Mouse (Mus musculus): ENCODE measurements around the gene Dlg3. TPM values are rescaled to one million over a fixed set of nuclear protein-coding genes. Genes with fewer than 3 reads are reported as not detected.
A peak's percentile ranks its signal among the peaks of the same experiment; 100 is the strongest.

Dlg3 gene
- polyA plus RNA-seq, 1 experiment from 2014 or later = 4.9 TPM

DNA sequence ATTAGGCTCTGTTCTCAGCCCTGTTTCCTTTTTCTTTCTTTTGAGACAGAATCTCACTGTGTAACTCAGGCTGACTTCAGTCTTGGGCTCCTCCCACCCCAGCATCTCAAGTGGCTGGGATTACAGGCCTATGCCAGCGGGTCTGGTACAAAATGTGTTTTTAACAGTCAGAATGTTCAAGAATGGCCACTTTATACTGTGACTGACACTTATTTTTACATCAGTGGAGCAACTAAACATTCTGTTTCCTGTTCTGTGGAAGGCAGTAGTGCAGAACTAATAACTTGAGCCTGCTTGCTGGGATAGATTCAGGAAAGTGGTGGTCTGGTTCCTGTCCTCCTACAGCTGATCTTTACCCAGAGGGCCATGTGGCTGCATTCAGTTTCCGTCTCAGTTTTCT, 33.1 kb downstream of the Dlg3 start:
- H3K4me3 ChIP-seq = no peak overlapping the region
- no peak overlapping the region for H3K9ac ChIP-seq
- WGBS = 32% methylated on average over 2 of the region's 2 CpGs
- no peak overlapping the region for H3K4me2 ChIP-seq (replicated peaks)
- H3K27ac ChIP-seq = peak overlapping the region; percentile 22; the same call in 1 of the 2 replicates
- ATAC-seq (ENCODE audit: low FRiP score, low read depth) = peak; percentile 67
- H3K27me3 ChIP-seq = peaks cover 10% of the 10 kb centered on the region; the same call in 1 of the 2 replicates
- no peaks in the 10 kb centered on the region for H3K4me1 ChIP-seq
- no peaks in the 10 kb centered on the region for H3K9me3 ChIP-seq
- peaks cover 11% of the 10 kb centered on the region for H3K36me3 ChIP-seq

DNA sequence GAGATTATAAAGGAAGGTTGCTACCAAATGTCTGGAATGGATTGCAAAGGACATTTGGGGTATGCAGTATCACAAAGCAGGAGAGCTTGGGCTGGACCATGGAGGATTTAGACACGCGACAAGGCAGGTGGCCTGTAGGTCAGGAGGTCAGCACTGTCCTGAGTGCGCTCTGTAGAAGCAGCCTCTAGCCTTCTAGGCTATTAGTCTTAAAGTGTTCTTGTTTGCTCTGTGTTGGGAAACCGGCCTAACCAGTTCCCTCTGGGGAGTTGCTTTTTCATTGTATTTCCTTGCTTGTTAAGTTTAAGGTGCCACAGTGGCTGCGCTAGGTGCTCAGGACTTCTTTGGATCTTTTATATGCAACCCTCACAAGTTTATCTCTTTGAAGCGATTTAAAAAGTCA, 34.5 kb downstream of the Dlg3 start:
- Histone ChIP-seq H3K27ac (no peak overlapping the region), H3K36me3 (peaks cover 20% of the 10 kb centered on the region), H3K9ac (no peak overlapping the region), H3K27me3 (peaks cover 7% of the 10 kb centered on the region; the same call in 1 of the 2 replicates), H3K4me2 (replicated peaks) (no peak overlapping the region), H3K4me1 (no peaks in the 10 kb centered on the region), H3K4me3 (no peak overlapping the region), H3K9me3 (no peaks in the 10 kb centered on the region)
- ATAC-seq (ENCODE audit: low FRiP score, low read depth) = no peak
- WGBS = 73% methylated on average over 6 of the region's 6 CpGs

DNA sequence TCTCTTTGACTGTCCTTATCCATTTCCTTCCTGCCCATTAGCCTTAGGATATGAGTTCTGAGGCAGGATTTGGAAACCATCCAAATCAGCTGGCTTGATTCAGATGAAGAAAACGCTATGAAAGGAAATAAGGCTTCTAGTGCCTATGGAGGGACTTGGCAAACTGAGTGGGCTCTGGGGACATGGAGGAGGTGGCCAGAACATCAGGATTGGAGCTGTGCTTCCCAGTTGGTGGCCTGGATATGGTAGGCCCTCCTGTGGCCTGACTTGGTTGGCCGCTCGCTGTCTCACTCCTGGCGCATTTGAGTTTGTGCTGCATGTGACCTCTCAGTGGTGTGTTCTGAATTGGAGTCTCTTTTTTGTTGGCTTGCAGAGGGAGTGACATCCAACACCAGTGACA, 43.6 kb downstream of the Dlg3 start:
- Histone ChIP-seq H3K9me3 (no peaks in the 10 kb centered on the region), H3K27ac (no peak overlapping the region), H3K27me3 (peaks cover 9% of the 10 kb centered on the region; the same call in 1 of the 2 replicates), H3K4me1 (no peaks in the 10 kb centered on the region), H3K36me3 (peaks cover 67% of the 10 kb centered on the region), H3K4me2 (replicated peaks) (no peak overlapping the region), H3K4me3 (no peak overlapping the region), H3K9ac (no peak overlapping the region)
- whole genome bisulfite sequencing = 80% methylated on average over 4 of the region's 4 CpGs
- no peak for ATAC-seq (ENCODE audit: low FRiP score, low read depth)

DNA sequence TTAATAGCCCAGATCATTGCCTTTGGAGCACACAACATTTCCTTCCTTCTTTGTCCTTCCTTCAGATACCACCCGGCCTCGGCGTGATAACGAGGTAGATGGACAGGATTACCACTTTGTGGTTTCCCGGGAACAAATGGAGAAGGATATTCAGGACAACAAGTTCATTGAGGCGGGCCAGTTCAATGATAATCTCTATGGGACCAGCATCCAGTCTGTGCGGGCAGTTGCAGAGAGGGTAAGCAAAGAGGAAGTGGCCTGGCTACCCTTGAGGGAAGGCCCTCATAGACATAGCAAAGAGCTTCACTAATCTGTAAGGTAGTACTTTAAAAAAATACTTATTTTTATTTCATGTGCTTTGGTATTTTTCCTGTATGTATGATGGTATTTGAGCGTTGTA, 46.6 kb downstream of the Dlg3 start:
- no peak for ATAC-seq (ENCODE audit: low FRiP score, low read depth)
- 89% methylated on average over 8 of the region's 8 CpGs for WGBS

DNA sequence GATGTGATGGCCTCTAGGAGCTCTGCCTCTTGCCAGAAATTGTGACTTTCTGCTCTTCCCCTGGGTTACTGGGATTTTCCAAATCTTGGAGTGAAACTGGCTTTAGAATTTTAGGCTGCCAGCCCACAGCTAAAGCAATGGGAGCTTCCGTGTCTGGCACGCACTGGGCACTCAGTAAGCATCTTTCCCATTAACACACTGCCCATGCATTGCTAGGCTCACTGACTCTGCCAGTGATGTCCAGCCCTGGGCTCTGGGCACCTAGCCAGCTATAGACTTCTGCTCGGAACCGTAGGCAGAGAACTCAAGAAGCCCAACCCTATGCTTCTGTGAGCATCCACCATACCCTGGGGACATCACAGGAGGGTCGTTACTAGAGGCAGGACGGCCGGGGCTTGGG, 48.2 kb downstream of the Dlg3 start:
- Histone ChIP-seq H3K9me3 (no peaks in the 10 kb centered on the region), H3K36me3 (peaks cover 50% of the 10 kb centered on the region), H3K27ac (no peak overlapping the region), H3K4me3 (no peak overlapping the region), H3K9ac (no peak overlapping the region), H3K27me3 (peaks cover 18% of the 10 kb centered on the region; the same call in 1 of the 2 replicates), H3K4me2 (replicated peaks) (no peak overlapping the region), H3K4me1 (no peaks in the 10 kb centered on the region)
- WGBS = 86% methylated on average over 7 of the region's 7 CpGs
- ATAC-seq (ENCODE audit: low FRiP score, low read depth) = no peak

More for the DNA sequence above, 46.6 kb downstream of the Dlg3 start:
- Histone ChIP-seq H3K9ac (no peak overlapping the region), H3K36me3 (peaks cover 54% of the 10 kb centered on the region), H3K27me3 (peaks cover 16% of the 10 kb centered on the region; the same call in 1 of the 2 replicates), H3K4me1 (no peaks in the 10 kb centered on the region), H3K4me3 (no peak overlapping the region), H3K27ac (no peak overlapping the region), H3K9me3 (no peaks in the 10 kb centered on the region), H3K4me2 (replicated peaks) (no peak overlapping the region)

DNA sequence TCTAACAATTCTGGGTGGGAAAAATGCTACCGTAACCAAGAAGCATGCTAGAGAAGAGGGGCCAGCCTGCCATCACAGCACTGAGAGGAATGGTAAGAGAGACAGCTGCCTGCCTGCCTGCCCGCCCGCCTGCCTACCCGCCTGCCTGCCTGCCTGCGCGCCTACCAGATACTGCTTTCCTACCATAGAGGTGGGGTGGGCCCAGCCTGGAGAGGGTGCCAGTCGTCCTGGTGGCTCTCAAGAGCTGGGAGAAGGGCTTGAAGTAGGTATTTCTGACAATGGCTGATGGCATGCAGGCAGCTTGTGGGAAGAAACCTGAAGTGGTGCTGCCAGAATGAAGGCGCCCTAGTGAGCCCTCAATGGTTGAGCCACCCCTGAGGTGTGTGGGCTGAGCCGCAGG, 51.2 kb downstream of the Dlg3 start:
- H3K36me3 ChIP-seq = peaks cover 30% of the 10 kb centered on the region; the same call in 1 of the 2 replicates
- H3K9me3 ChIP-seq = no peaks in the 10 kb centered on the region
- H3K9ac ChIP-seq = no peak overlapping the region
- H3K4me1 ChIP-seq = no peaks in the 10 kb centered on the region
- no peak overlapping the region for H3K27ac ChIP-seq
- H3K4me3 ChIP-seq = no peak overlapping the region
- whole genome bisulfite sequencing = 93% methylated on average over 9 of the region's 9 CpGs
- ATAC-seq (ENCODE audit: low FRiP score, low read depth) = no peak
- H3K4me2 ChIP-seq (replicated peaks) = no peak overlapping the region
- peaks cover 21% of the 10 kb centered on the region; the same call in 1 of the 2 replicates for H3K27me3 ChIP-seq

DNA sequence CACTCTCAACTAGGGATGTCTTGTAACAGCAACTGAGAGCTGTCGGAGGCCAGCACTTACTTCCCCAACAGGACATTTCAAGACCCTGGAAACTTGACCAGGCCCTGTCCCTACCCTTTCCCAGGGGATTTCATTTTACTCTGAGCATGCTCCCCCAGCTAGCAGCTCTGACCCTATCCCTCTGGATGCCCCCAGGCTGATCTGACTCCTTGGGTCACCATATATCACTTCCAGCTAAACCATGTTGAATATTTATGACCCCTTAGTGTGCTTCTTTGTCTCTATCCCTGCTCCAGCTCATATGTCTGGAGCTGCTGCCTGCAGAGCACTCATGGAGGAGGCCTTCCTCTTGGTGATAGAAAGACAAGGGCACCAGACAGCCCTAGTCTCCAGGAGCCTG, 53.6 kb downstream of the Dlg3 start:
- ATAC-seq (ENCODE audit: low FRiP score, low read depth) = no peak
- WGBS = 70% methylated on average over 1 of the region's 1 CpGs
- Histone ChIP-seq H3K27me3 (peaks cover 12% of the 10 kb centered on the region; the same call in 1 of the 2 replicates), H3K4me2 (replicated peaks) (no peak overlapping the region), H3K4me3 (no peak overlapping the region), H3K36me3 (peaks cover 14% of the 10 kb centered on the region; the same call in 1 of the 2 replicates), H3K9me3 (no peaks in the 10 kb centered on the region), H3K4me1 (no peaks in the 10 kb centered on the region), H3K27ac (no peak overlapping the region), H3K9ac (no peak overlapping the region)

DNA sequence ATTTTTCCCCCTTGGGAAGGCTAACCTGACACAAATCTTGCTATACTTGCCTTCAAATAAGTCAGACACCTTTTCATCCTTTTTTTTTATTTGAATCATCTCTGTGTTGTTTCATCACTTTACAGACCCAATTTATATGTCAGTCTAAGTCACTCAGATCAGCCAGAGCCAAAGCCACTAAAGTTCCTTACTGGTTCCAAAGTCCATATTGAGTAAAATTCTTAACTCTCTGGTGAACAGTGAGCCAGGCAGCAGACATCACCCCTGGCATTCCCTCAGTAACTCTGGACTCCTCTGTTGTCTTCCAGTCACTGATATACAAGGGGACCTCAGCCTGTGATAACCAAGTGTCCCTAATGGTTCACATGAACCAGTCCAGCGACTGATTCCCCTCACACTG, 58.0 kb downstream of the Dlg3 start:
- no peaks in the 10 kb centered on the region for H3K4me1 ChIP-seq
- H3K4me2 ChIP-seq (replicated peaks) = no peak overlapping the region
- ATAC-seq (ENCODE audit: low FRiP score, low read depth) = no peak
- no peak overlapping the region for H3K27ac ChIP-seq
- H3K36me3 ChIP-seq = no peaks in the 10 kb centered on the region
- H3K9ac ChIP-seq = no peak overlapping the region
- H3K27me3 ChIP-seq = peaks cover 8% of the 10 kb centered on the region; the same call in 1 of the 2 replicates
- H3K4me3 ChIP-seq = no peak overlapping the region
- H3K9me3 ChIP-seq = no peaks in the 10 kb centered on the region
- 76% methylated on average over 1 of the region's 1 CpGs for WGBS

DNA sequence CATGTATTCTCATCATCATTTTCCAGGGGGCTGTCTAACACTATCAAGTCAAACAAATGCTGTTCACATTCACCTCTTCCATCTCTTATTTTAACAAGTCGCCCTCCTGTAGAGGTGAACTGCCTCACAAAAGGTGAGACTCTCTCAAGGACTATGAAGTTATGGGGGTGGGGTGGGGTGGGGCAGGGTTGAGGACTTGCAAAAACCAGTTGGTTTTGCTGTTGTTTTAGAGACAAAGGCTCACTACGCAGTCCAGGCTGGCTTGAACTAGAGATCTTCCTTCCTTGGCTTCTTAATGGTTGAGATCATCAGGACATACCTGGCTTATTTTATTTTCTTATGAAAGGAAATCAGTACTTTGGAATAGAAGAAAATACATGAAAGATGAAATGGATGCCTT, 65.3 kb downstream of the Dlg3 start:
- Histone ChIP-seq H3K4me3 (no peak overlapping the region), H3K36me3 (no peaks in the 10 kb centered on the region), H3K9ac (no peak overlapping the region), H3K9me3 (no peaks in the 10 kb centered on the region), H3K27me3 (peaks cover 13% of the 10 kb centered on the region), H3K4me1 (no peaks in the 10 kb centered on the region), H3K4me2 (replicated peaks) (no peak overlapping the region), H3K27ac (no peak overlapping the region)
- no peak for ATAC-seq (ENCODE audit: low FRiP score, low read depth)
- 74% methylated on average over 2 of the region's 2 CpGs for WGBS

DNA sequence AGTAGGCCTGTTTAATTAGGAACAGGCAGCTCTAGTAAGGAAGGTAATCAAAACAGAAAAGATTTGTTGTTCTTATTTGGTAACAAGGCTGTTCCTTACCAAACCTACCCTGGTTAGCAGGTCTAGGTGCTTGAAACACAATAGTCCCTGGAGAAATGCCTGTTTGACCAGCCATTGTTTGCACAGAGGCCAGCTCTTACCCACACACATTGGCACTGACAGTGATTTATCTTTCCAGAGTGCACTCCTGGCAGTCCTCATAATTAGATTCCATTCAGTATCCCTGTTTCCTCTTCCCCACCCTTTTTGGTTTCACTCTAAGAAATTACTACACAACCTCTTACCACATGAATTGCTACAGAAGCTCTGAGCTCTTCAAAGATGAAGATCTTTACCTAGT, 71.7 kb downstream of the Dlg3 start:
- no peak overlapping the region for H3K4me2 ChIP-seq (replicated peaks)
- H3K27me3 ChIP-seq = peaks cover 13% of the 10 kb centered on the region
- no peaks in the 10 kb centered on the region for H3K4me1 ChIP-seq
- ATAC-seq (ENCODE audit: low FRiP score, low read depth) = no peak
- no peaks in the 10 kb centered on the region for H3K36me3 ChIP-seq
- no peak overlapping the region for H3K4me3 ChIP-seq
- H3K9ac ChIP-seq = no peak overlapping the region
- no peak overlapping the region for H3K27ac ChIP-seq
- H3K9me3 ChIP-seq = no peaks in the 10 kb centered on the region

Other genes starting within 250 kb of the Dlg3 start
- not detected in 2 replicates for gene Dgat2l6, start 242.9 kb upstream of the Dlg3 start, polyA plus RNA-seq (2015; fragmentation: Nextera tagmentation; extraction: Ambion mirVana)
- not detected in 2 replicates for gene Awat1, start 195.5 kb upstream of the Dlg3 start, polyA plus RNA-seq (2015; fragmentation: Nextera tagmentation; extraction: Ambion mirVana)
- not detected in 2 replicates for gene P2ry4, start 172.9 kb upstream of the Dlg3 start, polyA plus RNA-seq (2015; fragmentation: Nextera tagmentation; extraction: Ambion mirVana)
- gene Arr3, start 162.2 kb upstream of the Dlg3 start, polyA plus RNA-seq (2015; fragmentation: Nextera tagmentation; extraction: Ambion mirVana) = not detected in 2 replicates
- gene Kif4, start 142.0 kb upstream of the Dlg3 start, polyA plus RNA-seq (2015; fragmentation: Nextera tagmentation; extraction: Ambion mirVana) = 29.4 and 30.7 TPM in 2 replicates
- 118 and 124 TPM in 2 replicates for gene Pdzd11, start 141.2 kb upstream of the Dlg3 start, polyA plus RNA-seq (2015; fragmentation: Nextera tagmentation; extraction: Ambion mirVana)
- gene Gdpd2, start 37.8 kb upstream of the Dlg3 start, polyA plus RNA-seq (2015; fragmentation: Nextera tagmentation; extraction: Ambion mirVana) = 2.7 and 3.3 TPM in 2 replicates